Mouse (Mus musculus): ENCODE data around the gene Gzmm.
"Not testable (repeated sequence)": the region's sequence is repeated elsewhere in the genome, so short reads cannot be mapped to it uniquely, and the experiment has no call there.

Gene Gzmm

DNA sequence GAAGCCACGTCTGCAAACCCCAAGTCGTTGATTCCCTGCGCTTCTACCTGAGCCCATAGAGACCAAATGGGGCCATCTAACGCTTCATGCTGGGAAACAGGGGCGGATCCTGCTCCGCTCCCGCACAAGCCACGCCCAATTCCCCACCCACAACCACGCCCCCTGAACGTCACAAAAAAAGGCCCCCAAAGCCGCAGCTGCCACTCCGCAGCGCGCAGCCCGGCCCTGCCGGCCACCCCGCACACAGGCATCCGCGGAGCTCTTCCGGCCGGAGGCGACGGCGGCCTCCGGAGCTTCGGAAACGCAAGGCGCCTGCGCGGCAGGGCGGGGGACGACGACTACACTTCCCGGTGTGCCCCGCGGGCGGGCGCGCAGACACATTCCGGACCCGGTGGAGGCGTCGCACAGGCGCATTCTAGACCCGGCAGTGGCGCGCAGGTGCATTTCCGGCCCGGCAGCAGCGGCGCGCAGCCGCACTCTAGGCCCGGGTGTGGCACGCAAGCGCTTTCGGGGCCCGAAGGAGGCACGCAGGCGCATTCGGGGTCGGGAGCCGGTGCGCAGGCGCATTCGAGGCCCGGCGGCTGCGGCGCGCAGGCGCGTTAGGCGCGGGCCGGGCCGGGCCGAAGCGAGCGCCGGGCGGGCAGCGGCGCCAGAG lies 7.1 kb upstream of the Gzmm start, which contains the start of gene Cdc34:
TSS of gene Cdc34 (plus strand) at position 605 of the 655 bp plus-strand sequence.
- peak; percentile 100 for DNase-seq

GRCm38 (mm10) chr10:79682551-79682915 lies 6.3 kb upstream of the Gzmm start:
- DNase-seq: peak; percentile 79

GRCm38 (mm10) chr10:79682916-79683582 lies 5.8 kb upstream of the Gzmm start:
- DNase-seq: peak; percentile 82

DNA sequence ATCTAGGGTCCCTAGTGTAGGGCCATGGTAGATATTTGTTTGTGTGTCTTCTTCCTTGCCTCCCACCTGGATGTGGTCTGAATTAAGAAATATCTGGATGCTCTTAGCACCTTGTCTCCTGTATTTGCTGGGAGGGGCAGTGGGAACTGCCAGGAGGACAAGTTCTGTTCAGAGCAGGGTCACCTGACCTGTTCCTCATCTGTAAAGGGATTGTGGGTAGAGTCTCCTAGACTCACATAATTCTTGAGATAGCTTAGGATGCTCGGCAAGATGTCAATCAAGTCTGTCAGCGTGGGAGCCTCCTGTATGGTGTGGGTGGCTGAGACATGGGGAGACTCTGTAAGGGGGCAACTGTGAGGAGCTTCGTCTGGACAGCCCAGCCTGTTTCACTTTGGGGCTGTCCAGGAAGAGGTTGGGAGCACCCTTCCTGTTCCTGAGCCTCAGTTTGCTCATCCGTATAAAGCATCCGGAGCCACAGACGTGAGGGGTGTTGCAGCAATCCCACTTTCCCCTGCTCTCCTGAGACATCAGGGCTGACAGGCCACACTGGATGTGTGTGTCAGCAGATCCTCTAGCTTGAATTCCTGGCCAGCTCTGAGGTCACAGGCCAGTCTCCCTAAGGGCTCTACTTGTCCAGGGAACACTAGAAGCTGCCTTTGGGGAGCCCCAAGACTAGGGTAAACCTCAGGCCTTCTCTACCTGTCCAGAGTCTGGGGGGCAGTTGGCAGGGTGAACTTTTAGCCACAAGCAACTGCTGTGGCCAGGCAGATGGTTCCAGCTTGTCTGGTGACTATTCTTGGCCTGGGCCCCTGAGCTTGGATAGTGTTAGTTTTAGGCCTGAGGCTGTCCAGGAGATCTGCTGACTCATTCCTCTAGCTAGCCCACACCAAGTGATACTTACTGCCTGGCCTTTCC lies 4.8 kb upstream of the Gzmm start:
- peak; percentile 51 for DNase-seq

DNA sequence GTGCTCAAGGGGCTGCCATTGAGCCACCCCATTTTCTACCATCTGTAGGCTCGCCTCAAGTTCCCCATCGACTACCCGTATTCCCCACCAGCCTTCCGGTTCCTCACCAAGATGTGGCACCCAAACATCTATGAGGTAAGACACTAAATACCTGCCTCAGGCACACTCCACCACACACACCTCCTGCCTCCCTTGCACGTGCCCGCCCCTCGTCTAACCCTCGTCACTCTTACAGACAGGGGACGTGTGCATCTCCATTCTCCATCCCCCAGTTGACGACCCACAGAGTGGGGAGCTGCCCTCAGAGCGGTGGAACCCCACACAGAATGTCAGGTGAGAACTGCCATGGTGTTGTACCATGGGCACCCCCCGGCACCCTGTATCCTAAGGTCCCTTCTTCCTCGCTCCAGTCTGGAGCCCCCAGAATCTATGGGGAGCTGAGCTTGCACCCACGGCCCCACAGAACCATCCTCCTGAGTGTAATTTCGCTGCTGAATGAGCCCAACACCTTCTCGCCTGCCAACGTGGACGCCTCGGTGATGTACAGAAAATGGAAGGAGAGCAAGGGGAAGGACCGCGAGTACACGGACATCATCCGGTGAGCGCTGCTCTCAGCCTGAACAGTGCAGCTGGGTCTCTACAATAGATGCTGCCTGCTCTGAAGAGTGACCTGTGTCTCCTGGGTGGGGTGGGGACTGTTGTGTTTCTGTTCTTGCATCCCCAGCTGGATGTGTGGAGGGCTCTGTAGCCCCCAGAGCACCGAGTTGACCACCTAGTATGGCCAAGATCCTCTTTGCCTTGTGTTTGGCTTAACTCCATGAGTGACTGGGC lies 3.8 kb upstream of the Gzmm start:
- no peak for DNase-seq

DNA sequence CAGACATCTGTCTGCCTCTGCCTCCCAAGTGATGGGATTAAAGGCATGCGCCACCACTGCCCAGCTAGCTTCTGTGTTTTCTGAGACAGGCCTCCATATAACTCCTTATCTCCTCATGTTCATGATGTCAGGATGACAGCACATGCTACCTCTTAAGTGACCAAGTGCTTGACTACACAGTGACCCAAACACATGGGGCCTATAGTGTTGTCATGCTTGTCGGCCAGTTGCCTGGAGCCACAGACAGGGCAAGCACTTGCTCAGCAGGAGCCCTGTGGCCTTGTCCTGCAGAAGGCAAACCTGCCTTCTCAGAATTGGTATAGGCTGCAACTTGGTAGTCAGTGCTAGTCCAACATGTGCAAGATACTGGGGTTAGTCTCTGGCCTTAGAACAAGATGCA lies 2.6 kb upstream of the Gzmm start:
- DNase-seq: no peak

- DNase-seq: no peak
Observed at GRCm38 (mm10) chr10:79686691-79687090, 2.1 kb upstream of the Gzmm start.

DNA sequence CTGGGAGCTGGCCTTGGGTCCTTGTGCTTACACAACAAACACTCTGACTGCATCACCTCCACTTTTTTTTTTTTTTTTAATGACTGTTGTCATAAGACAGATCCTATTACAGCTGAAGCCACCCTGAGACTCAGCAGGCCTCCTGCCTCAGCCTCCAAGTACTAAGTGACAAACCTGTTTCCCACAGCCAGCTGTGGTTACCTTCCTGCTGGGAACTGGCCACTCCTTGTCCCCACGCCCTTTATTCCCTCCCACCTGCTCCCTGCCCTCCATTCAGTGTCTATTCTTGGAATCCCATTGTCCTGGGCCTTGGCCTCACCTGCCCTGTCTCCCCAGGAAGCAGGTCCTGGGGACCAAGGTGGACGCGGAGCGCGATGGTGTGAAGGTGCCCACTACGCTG lies 1.3 kb upstream of the Gzmm start:
- no peak for DNase-seq

- peak; percentile 38 for DNase-seq
Observed at GRCm38 (mm10) chr10:79689178-79689577, 358 bp downstream of the Gzmm start.

GRCm38 (mm10) chr10:79691986-79692548 lies 3.2 kb downstream of the Gzmm start:
- peak; percentile 24 for DNase-seq

- peak; percentile 62 for DNase-seq
Observed at GRCm38 (mm10) chr10:79693580-79694378, 5.0 kb downstream of the Gzmm start.

GRCm38 (mm10) chr10:79694379-79694655 lies 5.5 kb downstream of the Gzmm start:
- no peak for DNase-seq

GRCm38 (mm10) chr10:79695231-79696128 lies 6.7 kb downstream of the Gzmm start:
- DNase-seq: peak; percentile 84

DNA sequence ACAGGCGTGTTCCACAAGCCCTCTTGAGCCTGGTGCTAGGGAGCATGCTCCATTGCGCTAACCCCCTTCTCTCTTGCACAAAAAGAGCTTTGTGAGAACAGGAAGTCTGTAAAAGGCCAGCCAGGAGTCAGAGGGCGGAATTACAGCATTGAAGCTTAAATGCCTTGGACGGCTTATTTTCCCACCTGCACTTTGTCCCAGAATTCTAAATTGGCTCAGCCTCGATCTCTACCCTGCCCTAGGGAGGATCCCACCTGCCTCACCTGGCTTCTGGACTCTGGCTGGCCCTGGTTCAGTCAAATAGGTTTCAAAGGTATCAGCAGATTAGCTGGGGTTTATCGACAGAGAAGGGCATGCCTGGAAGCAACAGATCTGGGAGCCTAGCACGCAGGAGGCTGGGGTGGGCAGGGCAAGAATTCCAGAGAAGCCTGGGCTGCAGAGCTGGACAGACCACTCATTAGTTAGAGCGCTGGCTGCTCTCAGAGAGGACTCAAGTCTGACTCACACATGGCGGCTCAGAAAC lies 7.4 kb downstream of the Gzmm start:
- no peak for DNase-seq

DNA sequence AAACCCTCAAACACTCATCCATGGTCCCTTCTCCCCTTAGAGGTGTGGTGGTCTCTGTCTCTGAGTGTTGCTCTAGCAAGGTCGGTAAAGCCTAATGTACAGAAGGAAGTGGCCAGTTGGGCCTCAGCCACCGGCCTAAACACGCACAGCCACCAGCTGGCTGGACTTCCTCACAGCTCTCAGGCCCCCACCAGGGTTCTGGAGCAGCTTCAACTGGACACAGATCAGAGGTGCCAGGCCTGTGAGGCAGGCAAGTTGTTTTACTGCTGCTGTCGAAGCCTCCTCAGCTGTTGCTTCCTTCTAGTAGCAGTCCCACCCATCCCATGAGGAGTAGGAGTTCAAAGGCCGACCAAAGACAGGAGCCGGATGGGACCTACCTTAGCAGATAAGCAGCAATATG lies 9.1 kb downstream of the Gzmm start:
- peak; percentile 91 for DNase-seq

GRCm38 (mm10) chr10:79698459-79698858 lies 9.6 kb downstream of the Gzmm start:
- DNase-seq: peak; percentile 59

DNA sequence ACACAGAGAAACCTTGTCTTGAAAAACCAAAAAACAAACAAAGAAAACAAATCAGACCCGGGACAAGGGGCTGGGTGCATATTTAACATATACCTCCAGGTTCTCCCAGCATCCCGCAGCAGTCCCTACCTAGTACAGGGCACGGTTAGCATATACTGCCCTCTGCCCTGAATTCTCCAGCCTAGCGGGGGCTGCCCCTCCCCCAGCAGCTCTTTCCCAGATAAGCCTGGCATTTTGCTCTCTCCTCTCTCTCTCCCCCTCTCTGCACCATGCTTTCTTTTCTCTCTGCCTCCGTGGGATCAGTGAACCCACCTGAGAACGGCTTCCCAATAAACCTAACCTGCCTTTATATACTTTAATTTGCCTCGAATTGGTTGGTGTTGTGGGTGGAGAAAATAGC lies 11.9 kb downstream of the Gzmm start:
- no peak for DNase-seq

GRCm38 (mm10) chr10:79701443-79702129 lies 12.8 kb downstream of the Gzmm start:
- DNase-seq: no peak

GRCm38 (mm10) chr10:79702970-79703369 lies 14.2 kb downstream of the Gzmm start:
- not testable (repeated sequence) for DNase-seq

DNA sequence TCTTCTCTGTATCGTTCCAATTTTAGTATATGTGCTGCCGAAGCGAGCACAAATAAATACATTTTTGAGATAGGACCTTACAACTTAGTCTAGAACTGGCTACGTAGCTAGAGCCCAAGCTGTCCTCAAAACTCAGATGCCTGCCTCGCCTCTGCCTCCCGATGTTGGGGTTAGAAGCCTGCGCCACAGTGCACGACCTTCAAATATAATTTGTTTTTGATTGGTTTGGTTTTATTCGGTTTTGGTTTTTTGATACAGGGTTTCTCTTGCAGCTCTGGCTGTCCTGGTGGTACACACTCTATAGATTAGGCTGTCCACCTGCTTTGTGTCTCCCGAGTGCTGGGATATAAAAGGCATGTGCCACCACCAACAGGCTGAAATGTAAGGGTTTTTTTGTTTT lies 14.7 kb downstream of the Gzmm start:
- DNase-seq: no peak

All from cerebellum, adult 11-12 months (tissue).